In genomic region chr8:88266170-88266800, GRCm38 (mm10) we compare ENCODE assay signal across 9 mouse cellular contexts. TPM values are rescaled to one million over a fixed set of nuclear protein-coding genes. Genes with fewer than 3 reads are reported as not detected.
DNase-seq lines count a peak whose midpoint lies in the region; ATAC-seq and TF ChIP-seq lines count a peak whose summit lies in the region.
"Had no signal": no experiment of that assay in that cellular context is flagged by ENCODE, and none has a peak within 500 bp of the region (broad histone marks: within the 10 kb centered on the region; RNA-seq: fewer than 3 reads in every experiment).

No protein-coding gene starts in this region.

- peak; percentile 92 for TF ChIP-seq CTCF in hindbrain, postnatal 0 days (IDR thresholded peaks at IDR 0.05; ENCODE audit: low read depth)

- 43% methylated on average over 10 of the region's 10 CpGs for WGBS in intestine, embryonic 14.5 days
- 42% methylated on average over 10 of the region's 10 CpGs for WGBS in intestine, embryonic 16.5 days
- WGBS in embryonic facial prominence, embryonic 15.5 days = 42% methylated on average over 10 of the region's 10 CpGs
- WGBS in hindbrain, postnatal 0 days = 56% methylated on average over 10 of the region's 10 CpGs

- TF ChIP-seq POLR2A in myocyte (IDR thresholded peaks at IDR 0.05; ENCODE audit: insufficient read length, low read depth) = no peak

- H3ac ChIP-seq in myocyte (ENCODE audit: control insufficient read depth, insufficient read length) = no peak overlapping the region

- H3K9ac ChIP-seq in intestine, embryonic 14.5 days (ENCODE audit: low read length) = no peak overlapping the region
- no peak overlapping the region for H3K9ac ChIP-seq in intestine, embryonic 16.5 days (ENCODE audit: low read depth, low read length)
- no peak overlapping the region for H3K9ac ChIP-seq in embryonic facial prominence, embryonic 15.5 days
- H3K9ac ChIP-seq in hindbrain, postnatal 0 days (replicated peaks; ENCODE audit: low read length) = no peak overlapping the region

- no peaks in the 10 kb centered on the region for H3K9me3 ChIP-seq in intestine, embryonic 14.5 days (ENCODE audit: control insufficient read depth, low read length)
- no peaks in the 10 kb centered on the region for H3K9me3 ChIP-seq in intestine, embryonic 16.5 days (ENCODE audit: control insufficient read depth, low read length)
- no peaks in the 10 kb centered on the region for H3K9me3 ChIP-seq in embryonic facial prominence, embryonic 15.5 days (replicated peaks)
- H3K9me3 ChIP-seq in hindbrain, postnatal 0 days (ENCODE audit: low read length) = no peaks in the 10 kb centered on the region

- H3K27ac ChIP-seq in intestine, embryonic 14.5 days (ENCODE audit: low read depth) = no peak overlapping the region
- H3K27ac ChIP-seq in intestine, embryonic 16.5 days (ENCODE audit: low read length) = no peak overlapping the region
- H3K27ac ChIP-seq in embryonic facial prominence, embryonic 15.5 days (replicated peaks) = 0 out of 2 replicates have a peak overlapping the region, but pooled peaks have one; percentile 1
- H3K27ac ChIP-seq in hindbrain, postnatal 0 days = no peak overlapping the region

- no peak overlapping the region for H3K4me3 ChIP-seq in intestine, embryonic 14.5 days (ENCODE audit: low read depth, low read length)
- no peak overlapping the region for H3K4me3 ChIP-seq in intestine, embryonic 16.5 days (ENCODE audit: low read length)
- H3K4me3 ChIP-seq in embryonic facial prominence, embryonic 15.5 days (replicated peaks) = no peak overlapping the region
- H3K4me3 ChIP-seq in hindbrain, postnatal 0 days (ENCODE audit: low read length) = no peak overlapping the region
- H3K4me3 ChIP-seq in myocyte = no peak overlapping the region
- H3K4me3 ChIP-seq: erythroblast, embryonic 14.5 days had no signal

- ATAC-seq in intestine, embryonic 14.5 days (replicated peaks; ENCODE audit: low FRiP score, low TSS enrichment, low read depth) = no peak
- no peak for ATAC-seq in intestine, embryonic 16.5 days
- ATAC-seq in embryonic facial prominence, embryonic 15.5 days (ENCODE audit: insufficient number of reproducible peaks, low FRiP score, low TSS enrichment, low read depth) = no peak
- no peak for ATAC-seq in hindbrain, postnatal 0 days

- no peaks in the 10 kb centered on the region for H3K79me2 ChIP-seq in myocyte (ENCODE audit: control insufficient read depth, insufficient read depth)

- intact Hi-C loops in left cerebral cortex, postnatal 14 days (cut with DNase I) = loop anchor here (2.0 to 5.0 kb wide), 4 partner anchors 51 to 356 kb away; no protein-coding TSS in a partner anchor

- DNase-seq in intestine, embryonic 14.5 days (ENCODE audit: low spot score) = peak; percentile 94
- peak; percentile 64 to 70 for DNase-seq in adrenal gland, postnatal 4 days (ENCODE audit: low spot score in 2 of 2)
- DNase-seq in hindbrain, postnatal 0 days (ENCODE audit: low spot score) = peak; percentile 76
- DNase-seq in left cerebral cortex, postnatal 14 days (ENCODE audit: low spot score in 2 of 2) = peak; percentile 89 to 90
- peak; percentile 34 for DNase-seq in telencephalon, adult 2 months (ENCODE audit: low read depth, low spot score)

- H3K27me3 ChIP-seq in intestine, embryonic 14.5 days (replicated peaks; ENCODE audit: control insufficient read depth, insufficient read depth, low read length) = peaks cover under 1% of the 10 kb centered on the region; the same call in 1 of the 2 replicates
- H3K27me3 ChIP-seq in intestine, embryonic 16.5 days (replicated peaks; ENCODE audit: control insufficient read depth, insufficient read depth, low read length) = no peaks in the 10 kb centered on the region
- H3K27me3 ChIP-seq in embryonic facial prominence, embryonic 15.5 days = peaks cover 4% of the 10 kb centered on the region; the same call in 1 of the 2 replicates
- no peaks in the 10 kb centered on the region for H3K27me3 ChIP-seq in hindbrain, postnatal 0 days (ENCODE audit: insufficient read depth, low read length)
- no peaks in the 10 kb centered on the region for H3K27me3 ChIP-seq in myocyte (ENCODE audit: control insufficient read depth, insufficient read depth, insufficient read length)

- H3K4me2 ChIP-seq in intestine, embryonic 14.5 days (ENCODE audit: low read length) = no peak overlapping the region
- no peak overlapping the region for H3K4me2 ChIP-seq in intestine, embryonic 16.5 days (ENCODE audit: low read depth, low read length)
- no peak overlapping the region for H3K4me2 ChIP-seq in embryonic facial prominence, embryonic 15.5 days (replicated peaks)
- no peak overlapping the region for H3K4me2 ChIP-seq in hindbrain, postnatal 0 days (ENCODE audit: low read depth, low read length)
- H3K4me2 ChIP-seq in myocyte (ENCODE audit: low read depth) = peak overlapping the region; percentile 58

- H3K4me1 ChIP-seq in intestine, embryonic 14.5 days (replicated peaks; ENCODE audit: control insufficient read depth, insufficient read depth, low read length) = peaks cover 14% of the 10 kb centered on the region
- peaks cover 5% of the 10 kb centered on the region; the same call in 1 of the 2 replicates for H3K4me1 ChIP-seq in intestine, embryonic 16.5 days (ENCODE audit: control insufficient read depth, insufficient read depth, low read length)
- peaks cover 8% of the 10 kb centered on the region for H3K4me1 ChIP-seq in embryonic facial prominence, embryonic 15.5 days
- no peaks in the 10 kb centered on the region for H3K4me1 ChIP-seq in hindbrain, postnatal 0 days (ENCODE audit: insufficient read depth, low read length)

- H3K36me3 ChIP-seq in intestine, embryonic 14.5 days (ENCODE audit: control insufficient read depth, insufficient read depth, low read length) = no peaks in the 10 kb centered on the region
- H3K36me3 ChIP-seq in intestine, embryonic 16.5 days (ENCODE audit: control insufficient read depth, insufficient read depth, low read length) = no peaks in the 10 kb centered on the region
- no peaks in the 10 kb centered on the region for H3K36me3 ChIP-seq in embryonic facial prominence, embryonic 15.5 days
- H3K36me3 ChIP-seq in hindbrain, postnatal 0 days (ENCODE audit: insufficient read depth, low read length) = no peaks in the 10 kb centered on the region
- no peaks in the 10 kb centered on the region for H3K36me3 ChIP-seq in myocyte (ENCODE audit: control insufficient read depth, insufficient read depth)

TF ChIP-seq in myocyte, 11 proteins besides CTCF, POLR2A, EP300 and RAD21:
- TF ChIP-seq TCF3 (IDR thresholded peaks at IDR 0.05; ENCODE audit: insufficient read length, low read depth) = no peak
- TF ChIP-seq MAX (IDR thresholded peaks at IDR 0.05; ENCODE audit: low read depth) = no peak
- TF ChIP-seq CEBPB (IDR thresholded peaks at IDR 0.05; ENCODE audit: insufficient read depth, poor library complexity, severe bottlenecking) = no peak
- no peak for TF ChIP-seq MYOD1 (IDR thresholded peaks at IDR 0.05; ENCODE audit: control insufficient read depth in 1 of 3, insufficient read length in 2 of 3, low read depth in 2 of 3)
- TF ChIP-seq E2F4 (IDR thresholded peaks at IDR 0.05; ENCODE audit: insufficient read depth) = no peak
- TF ChIP-seq USF1 (IDR thresholded peaks at IDR 0.05; ENCODE audit: low read depth) = no peak
- TF ChIP-seq REST (IDR thresholded peaks at IDR 0.05; ENCODE audit: insufficient read depth, insufficient read length) = no peak
TF ChIP-seq in myocyte: peak in this region for 0.

RNA-seq across cellular contexts. Expression of gene Adcy7, which starts 5.9 kb away (rescaled TPM):
- polyA plus RNA-seq in intestine, embryonic 14.5 days (2014; fragmentation: Nextera tagmentation; extraction: Ambion mirVana) = 1.9 and 2.3 TPM in 2 replicates
- polyA plus RNA-seq in intestine, embryonic 16.5 days (2015; fragmentation: Nextera tagmentation; extraction: Ambion mirVana) = 2.7 and 2.9 TPM in 2 replicates
- total RNA-seq in adrenal gland, postnatal 4 days (2021) = 1 to 10 TPM; 6.8 to 8.0 TPM
- polyA plus RNA-seq in embryonic facial prominence, embryonic 15.5 days (2015; fragmentation: Nextera tagmentation; extraction: Ambion mirVana) = 8.9 and 10.6 TPM in 2 replicates
- 21.2 and 23.2 TPM in 2 replicates for total RNA-seq in hindbrain, postnatal 0 days (2014; rRNA removed)
- 7.6 and 8.6 TPM in 2 replicates for polyA plus RNA-seq in hindbrain, postnatal 0 days (2015; fragmentation: Nextera tagmentation; extraction: Ambion mirVana)
- 1 to 10 TPM; 4.9 to 5.0 TPM for total RNA-seq in left cerebral cortex, postnatal 14 days (2021)
- 72.3 TPM for polyA plus RNA-seq in myocyte (2012; fragmentation: generic; extraction: Trizol)

Comparison
In these comparisons a context has a peak if more than half of its experiments do, and no peak if none do; other contexts are left out.
1. DNase-seq: peak in every context shown above with its lines; median percentile 94 in intestine, embryonic 14.5 days; 90 in left cerebral cortex, postnatal 14 days; 76 in hindbrain, postnatal 0 days; 67 in adrenal gland, postnatal 4 days; 34 in telencephalon, adult 2 months.